Mouse (Mus musculus) cerebellum, adult 9-11 months (tissue): ENCODE measurements around the gene Lpp.
"Not testable (repeated sequence)": the region's sequence is repeated elsewhere in the genome, so short reads cannot be mapped to it uniquely, and the experiment has no call there.

ENCODE experiments used
- DNase-seq: peaks from one replicate; pipeline ENCODE4 v3.0.0; 2022

The Lpp gene

GRCm38 (mm10) chr16:25016261-25016836 lies 623.0 kb downstream of the Lpp start:
- peak; percentile 51 for DNase-seq

DNA sequence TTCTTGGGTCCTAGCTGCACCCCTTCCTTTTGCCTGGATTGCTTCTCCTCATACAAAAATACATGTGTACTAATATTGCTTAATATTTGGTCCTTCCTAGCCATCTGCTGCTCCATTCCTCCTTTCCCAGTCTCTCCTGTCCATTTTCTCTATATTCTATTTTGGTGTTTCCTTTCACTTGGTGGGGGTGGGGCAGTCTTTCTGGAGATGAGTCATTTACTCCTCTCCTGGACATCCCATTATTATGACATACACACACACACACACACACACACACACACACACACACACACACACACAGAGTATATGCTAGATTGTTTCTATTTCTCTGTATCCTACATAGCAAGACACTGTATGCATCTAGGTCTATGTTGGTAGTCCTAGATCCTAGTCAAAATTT lies 623.7 kb downstream of the Lpp start:
- no peak for DNase-seq

GRCm38 (mm10) chr16:25021743-25022359 lies 628.5 kb downstream of the Lpp start:
- not testable (repeated sequence) for DNase-seq

- DNase-seq = no peak
These were observed 631.3 kb downstream of the Lpp start for GRCm38 (mm10) chr16:25024591-25024990.

GRCm38 (mm10) chr16:25026191-25026590 lies 632.9 kb downstream of the Lpp start:
- DNase-seq = no peak

- DNase-seq = no peak
These were observed 636.2 kb downstream of the Lpp start for GRCm38 (mm10) chr16:25029548-25029947.

GRCm38 (mm10) chr16:25037361-25037760 lies 644.1 kb downstream of the Lpp start:
- DNase-seq = no peak

GRCm38 (mm10) chr16:25038529-25038928 lies 645.2 kb downstream of the Lpp start:
- DNase-seq = no peak

GRCm38 (mm10) chr16:25039904-25040303 lies 646.6 kb downstream of the Lpp start:
- DNase-seq = peak; percentile 31

- DNase-seq = no peak
These were observed 647.9 kb downstream of the Lpp start for GRCm38 (mm10) chr16:25041165-25041564.

DNA sequence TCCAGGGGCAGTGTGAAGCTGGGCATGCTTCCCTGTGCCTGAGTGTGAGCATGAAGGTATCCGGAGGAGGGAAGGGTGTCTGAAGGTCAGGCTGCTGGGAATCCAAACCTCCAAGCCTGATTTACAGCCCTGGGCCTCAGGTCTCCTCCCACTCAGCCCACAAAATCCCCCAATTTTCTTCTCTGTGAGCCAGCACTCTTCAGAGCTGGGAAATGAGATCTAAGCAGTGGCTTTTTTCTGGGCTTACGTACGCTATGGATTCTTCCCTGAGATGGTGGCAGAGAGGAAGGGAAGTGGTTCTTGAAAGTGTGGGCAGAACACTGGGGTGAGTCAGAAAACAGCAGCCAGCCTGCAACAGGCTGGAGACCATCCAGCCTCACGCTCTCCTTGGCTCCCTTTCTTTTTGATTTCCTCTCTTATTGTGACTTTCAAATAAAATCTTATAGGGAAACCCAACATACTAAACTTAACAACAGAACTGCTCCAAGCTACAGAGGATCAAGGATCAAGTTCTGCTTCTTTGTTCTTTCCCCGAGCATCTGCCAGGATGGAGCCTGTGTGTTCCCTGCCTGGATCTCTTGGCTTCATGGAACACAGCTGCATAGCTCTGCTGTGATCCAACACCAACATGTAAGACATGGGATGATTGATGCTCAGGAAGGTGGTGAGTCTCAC lies 648.7 kb downstream of the Lpp start:
- DNase-seq = no peak
